Mouse (Mus musculus) kidney, adult 2 months (tissue): Measurements from ENCODE around the gene Saa3.

Source experiments
- CTCF ChIP-seq: fragments of 200-500 bp; conservative IDR thresholded peaks from 2 replicates; pipeline ENCODE4 v1.5.1; 2011; ENCODE audit warnings: low read depth, mild to moderate bottlenecking, control low read depth, low read length, moderate library complexity, mixed read lengths; ENCODE audit not compliant: insufficient read depth, insufficient read length
- POLR2A ChIP-seq: fragments of 200-500 bp; IDR thresholded peaks from one replicate; pipeline ENCODE4 v1.6.1; 2011; ENCODE audit warnings: low read depth, low read length, control low read depth

GRCm38 (mm10) chr7:46764672-46765071, 49.2 kb upstream of the Saa3 start:
- TF ChIP-seq POLR2A (no peak), CTCF (no peak)
